Mouse (Mus musculus) hindbrain, embryonic 12.5 days (tissue): ENCODE measurements around the gene Fam205a1. TPM values are rescaled to one million over a fixed set of nuclear protein-coding genes. Genes with fewer than 3 reads are reported as not detected.
"Not testable (repeated sequence)": the region's sequence is repeated elsewhere in the genome, so short reads cannot be mapped to it uniquely, and the experiment has no call there.

ENCODE experiments used
- ATAC-seq: fragments of 200-750 bp; cut with Nextera tagmentation; 2 replicates; pipeline ENCODE4 v1.8.0; 2017; ENCODE audit warnings: moderate TSS enrichment; ENCODE audit not compliant: low FRiP score
- H3K27ac ChIP-seq: fragments of 300-500 bp; sonication (generic); 2 replicates; pipeline ENCODE4 v1.5.1; 2016; ENCODE audit warnings: mild to moderate bottlenecking
- H3K27me3 ChIP-seq: fragments of 300-500 bp; sonication (generic); 2 replicates; pipeline ENCODE4 v1.6.1; 2016; ENCODE audit warnings: mild to moderate bottlenecking
- H3K36me3 ChIP-seq: fragments of 300-500 bp; sonication (generic); 2 replicates; pipeline ENCODE4 v1.6.1; 2016; ENCODE audit warnings: mild to moderate bottlenecking
- H3K4me1 ChIP-seq: fragments of 300-500 bp; sonication (generic); 2 replicates; pipeline ENCODE4 v1.6.1; 2016
- H3K4me2 ChIP-seq: fragments of 300-500 bp; sonication (generic); replicated peaks from 2 replicates; pipeline ENCODE4 v1.6.1; 2016; ENCODE audit warnings: mild to moderate bottlenecking
- H3K4me3 ChIP-seq: fragments of 300-500 bp; sonication (generic); 2 replicates; pipeline ENCODE4 v1.5.1; 2016; ENCODE audit warnings: mild to moderate bottlenecking
- H3K9ac ChIP-seq: fragments of 300-500 bp; sonication (generic); 2 replicates; pipeline ENCODE4 v1.6.1; 2016; ENCODE audit warnings: mild to moderate bottlenecking, moderate library complexity
- H3K9me3 ChIP-seq: fragments of 300-500 bp; sonication (generic); replicated peaks from 2 replicates; pipeline ENCODE4 v1.6.1; 2016; ENCODE audit warnings: mild to moderate bottlenecking
- WGBS: fragments of 180-500 bp; shearing (Covaris S2); methylation state at CpG from one replicate; pipeline ENCODE4 v1.1.7; 2016; 5-methylcytosine and 5-hydroxymethylcytosine counted together
- polyA plus RNA-seq: library from polyadenylated mRNA; unstranded; fragments of >200 nt; fragmentation: Nextera tagmentation; extraction: Ambion mirVana; gene quantifications from 2 replicates; pipeline ENCODE4 v1.2.1, GENCODE M21; 2016

The Fam205a1 gene
- polyA plus RNA-seq, result 0.05 and 0.21 TPM in 2 replicates

- not testable (repeated sequence) for H3K27ac ChIP-seq, H3K4me2 ChIP-seq, H3K27me3 ChIP-seq, H3K4me3 ChIP-seq, H3K4me1 ChIP-seq, H3K9me3 ChIP-seq, H3K36me3 ChIP-seq, ATAC-seq, H3K9ac ChIP-seq
- 88% methylated on average over 1 of the region's 1 CpGs for WGBS
Observed at GRCm38 (mm10) chr4:42853788-42854187, at the start of gene Fam205a1. TSS of gene Fam205a1 (minus strand) at chr4:42853888.

- ATAC-seq, result no peak
- Histone ChIP-seq H3K4me1 (no peaks in the 10 kb centered on the region), H3K4me2 (no peak overlapping the region), H3K9me3 (no peaks in the 10 kb centered on the region), H3K4me3 (no peak overlapping the region), H3K36me3 (no peaks in the 10 kb centered on the region), H3K27me3 (no peaks in the 10 kb centered on the region), H3K9ac (no peak overlapping the region), H3K27ac (no peak overlapping the region)
- 91% methylated on average over 5 of the region's 5 CpGs for WGBS
Observed at GRCm38 (mm10) chr4:42902730-42903129, 49.0 kb upstream of the Fam205a1 start.

GRCm38 (mm10) chr4:42902174-42902573 lies 48.5 kb upstream of the Fam205a1 start:
- Histone ChIP-seq H3K36me3 (no peaks in the 10 kb centered on the region), H3K9me3 (no peaks in the 10 kb centered on the region), H3K27ac (no peak overlapping the region), H3K4me3 (no peak overlapping the region), H3K27me3 (no peaks in the 10 kb centered on the region), H3K4me2 (no peak overlapping the region), H3K9ac (no peak overlapping the region), H3K4me1 (no peaks in the 10 kb centered on the region)
- 63% methylated on average over 9 of the region's 9 CpGs for WGBS
- ATAC-seq, result no peak

GRCm38 (mm10) chr4:42900878-42901277 lies 47.2 kb upstream of the Fam205a1 start:
- ATAC-seq, result no peak
- 54% methylated on average over 5 of the region's 5 CpGs for WGBS

GRCm38 (mm10) chr4:42898914-42899313 lies 45.2 kb upstream of the Fam205a1 start:
- H3K4me1 ChIP-seq, result no peaks in the 10 kb centered on the region; the same call in 1 of the 2 replicates
- no peak overlapping the region for H3K4me2 ChIP-seq
- H3K9ac ChIP-seq, result no peak overlapping the region
- no peaks in the 10 kb centered on the region for H3K9me3 ChIP-seq
- WGBS, result 38% methylated on average over 3 of the region's 3 CpGs
- H3K4me3 ChIP-seq, result no peak overlapping the region
- no peaks in the 10 kb centered on the region for H3K27me3 ChIP-seq
- no peaks in the 10 kb centered on the region for H3K36me3 ChIP-seq
- no peak for ATAC-seq
- H3K27ac ChIP-seq, result no peak overlapping the region

More at GRCm38 (mm10) chr4:42900878-42901277, 47.2 kb upstream of the Fam205a1 start:
- Histone ChIP-seq H3K4me2 (no peak overlapping the region), H3K4me1 (no peaks in the 10 kb centered on the region), H3K27me3 (no peaks in the 10 kb centered on the region), H3K27ac (no peak overlapping the region), H3K9ac (no peak overlapping the region), H3K36me3 (no peaks in the 10 kb centered on the region), H3K4me3 (no peak overlapping the region), H3K9me3 (no peaks in the 10 kb centered on the region)

GRCm38 (mm10) chr4:42895118-42895517 lies 41.4 kb upstream of the Fam205a1 start:
- Histone ChIP-seq H3K4me1 (no peaks in the 10 kb centered on the region; the same call in 1 of the 2 replicates), H3K36me3 (no peaks in the 10 kb centered on the region), H3K27me3 (no peaks in the 10 kb centered on the region), H3K4me3 (no peak overlapping the region), H3K9me3 (no peaks in the 10 kb centered on the region), H3K9ac (no peak overlapping the region), H3K4me2 (no peak overlapping the region), H3K27ac (no peak overlapping the region)
- ATAC-seq, result no peak
- WGBS, result 47% methylated on average over 7 of the region's 7 CpGs

- H3K27ac ChIP-seq, result no peak overlapping the region
- no peak overlapping the region for H3K4me2 ChIP-seq
- H3K9ac ChIP-seq, result no peak overlapping the region
- no peaks in the 10 kb centered on the region for H3K36me3 ChIP-seq
- H3K4me1 ChIP-seq, result no peaks in the 10 kb centered on the region; the same call in 1 of the 2 replicates
- H3K27me3 ChIP-seq, result no peaks in the 10 kb centered on the region
- 65% methylated on average over 7 of the region's 7 CpGs for WGBS
- H3K9me3 ChIP-seq, result no peaks in the 10 kb centered on the region
- H3K4me3 ChIP-seq, result no peak overlapping the region
- no peak for ATAC-seq
Observed at GRCm38 (mm10) chr4:42891176-42891575, 37.5 kb upstream of the Fam205a1 start.

- WGBS, result 95% methylated on average over 6 of the region's 6 CpGs
- Histone ChIP-seq H3K4me1 (no peaks in the 10 kb centered on the region), H3K9me3 (no peaks in the 10 kb centered on the region), H3K9ac (no peak overlapping the region), H3K4me3 (no peak overlapping the region), H3K27me3 (no peaks in the 10 kb centered on the region), H3K27ac (no peak overlapping the region), H3K4me2 (no peak overlapping the region), H3K36me3 (no peaks in the 10 kb centered on the region)
- ATAC-seq, result no peak
Observed at GRCm38 (mm10) chr4:42888806-42889205, 35.1 kb upstream of the Fam205a1 start.

- H3K9me3 ChIP-seq, result no peaks in the 10 kb centered on the region
- H3K36me3 ChIP-seq, result no peaks in the 10 kb centered on the region
- no peaks in the 10 kb centered on the region for H3K27me3 ChIP-seq
- ATAC-seq, result no peak
- 91% methylated on average over 6 of the region's 6 CpGs for WGBS
- H3K4me3 ChIP-seq, result no peak overlapping the region
- no peak overlapping the region for H3K9ac ChIP-seq
- no peak overlapping the region for H3K4me2 ChIP-seq
- H3K4me1 ChIP-seq, result no peaks in the 10 kb centered on the region
- H3K27ac ChIP-seq, result no peak overlapping the region
Observed at GRCm38 (mm10) chr4:42886926-42887325, 33.2 kb upstream of the Fam205a1 start.

GRCm38 (mm10) chr4:42880677-42880948 lies 26.9 kb upstream of the Fam205a1 start:
- Histone ChIP-seq H3K9ac (no peak overlapping the region), H3K36me3 (no peaks in the 10 kb centered on the region), H3K27me3 (0 out of 2 replicates have a peak, but pooled peaks cover 2% of the 10 kb centered on the region), H3K27ac (no peak overlapping the region), H3K4me2 (no peak overlapping the region), H3K4me1 (no peaks in the 10 kb centered on the region), H3K9me3 (no peaks in the 10 kb centered on the region), H3K4me3 (no peak overlapping the region)
- no peak for ATAC-seq
- WGBS, result 65% methylated on average over 1 of the region's 1 CpGs

GRCm38 (mm10) chr4:42879829-42880676 lies 26.4 kb upstream of the Fam205a1 start:
- no peak for ATAC-seq
- Histone ChIP-seq H3K9me3 (no peaks in the 10 kb centered on the region), H3K27ac (no peak overlapping the region), H3K9ac (no peak overlapping the region), H3K4me2 (no peak overlapping the region), H3K36me3 (no peaks in the 10 kb centered on the region), H3K4me3 (no peak overlapping the region), H3K27me3 (0 out of 2 replicates have a peak, but pooled peaks cover 2% of the 10 kb centered on the region), H3K4me1 (no peaks in the 10 kb centered on the region)
- WGBS, result 83% methylated on average over 16 of the region's 16 CpGs

GRCm38 (mm10) chr4:42877657-42878056 lies 24.0 kb upstream of the Fam205a1 start:
- WGBS, result 80% methylated on average over 2 of the region's 2 CpGs
- H3K4me3 ChIP-seq, result no peak overlapping the region
- H3K9ac ChIP-seq, result no peak overlapping the region
- no peaks in the 10 kb centered on the region for H3K4me1 ChIP-seq
- no peak for ATAC-seq
- H3K4me2 ChIP-seq, result no peak overlapping the region
- no peak overlapping the region for H3K27ac ChIP-seq
- no peaks in the 10 kb centered on the region for H3K36me3 ChIP-seq
- H3K27me3 ChIP-seq, result 0 out of 2 replicates have a peak, but pooled peaks cover 2% of the 10 kb centered on the region
- no peaks in the 10 kb centered on the region for H3K9me3 ChIP-seq
